Mouse (Mus musculus): Measurements from ENCODE around the gene Prg3.

- TF ChIP-seq POLR2A (IDR thresholded peaks at IDR 0.05; ENCODE audit: extremely low read depth, insufficient read depth, low read length) (no peak), CTCF (IDR thresholded peaks at IDR 0.05; ENCODE audit: extremely low read depth, insufficient read depth, low read length) (no peak)
Observed at GRCm38 (mm10) chr2:84947154-84947771, 40.8 kb upstream of the Prg3 start.

Measured in cortical plate, adult 2 months (tissue).